Mouse (Mus musculus) CH12.LX (cell line): Measurements from ENCODE around the gene Nepro. TPM values are rescaled to one million over a fixed set of nuclear protein-coding genes. Genes with fewer than 3 reads are reported as not detected.

Experiments
- DNase-seq: peaks from one replicate; pipeline ENCODE4 v3.0.0-alpha.2; 2013; ENCODE audit errors: extremely low read depth
- H3K27ac ChIP-seq: 2 replicates; pipeline ENCODE4 v1.5.1; 2012; ENCODE audit warnings: low read depth, mild to moderate bottlenecking, control low read depth, moderate library complexity; ENCODE audit not compliant: insufficient read depth
- H3K27me3 ChIP-seq: replicated peaks from 2 replicates; pipeline ENCODE3; 2012; ENCODE audit warnings: inconsistent platforms
- H3K36me3 ChIP-seq, 2 experiments: replicated peaks in 1 of 2; 2 replicates each; pipeline versions ENCODE3 to v1.6.1; 2012; ENCODE audit warnings: inconsistent platforms in 1 of 2, low read length in 1 of 2, mild to moderate bottlenecking in 1 of 2, mixed read lengths in 1 of 2, moderate library complexity in 1 of 2; ENCODE audit not compliant: control insufficient read depth in 1 of 2, insufficient read depth in 1 of 2
- H3K4me1 ChIP-seq, 2 experiments: 2 replicates each; pipeline ENCODE4 v1.6.1; 2012; ENCODE audit warnings: inconsistent platforms in 1 of 2, moderate library complexity in 1 of 2; ENCODE audit not compliant: insufficient read depth in 2 of 2, control insufficient read depth in 1 of 2
- H3K4me2 ChIP-seq: 2 replicates; pipeline ENCODE4 v1.6.1; 2012; ENCODE audit warnings: low read depth, mild to moderate bottlenecking, control low read depth; ENCODE audit not compliant: poor library complexity, insufficient read depth, severe bottlenecking
- H3K4me3 ChIP-seq, 3 experiments: fragments of 150-350 bp in 1 of 3; sonication (generic) in 1 of 3; replicated peaks in 1 of 3; 2 replicates each; pipeline versions ENCODE3 to v1.5.1; 2011 to 2012; ENCODE audit warnings: low read depth in 2 of 3, low read length in 2 of 3, mild to moderate bottlenecking in 2 of 3, moderate library complexity in 2 of 3, control low read depth in 1 of 3, improper control_type of control experiment in 1 of 3, inconsistent platforms in 1 of 3, mixed read lengths in 1 of 3; ENCODE audit not compliant: poor library complexity in 1 of 3
- H3K79me2 ChIP-seq: replicated peaks from 2 replicates; pipeline ENCODE4 v1.6.1; 2012; ENCODE audit warnings: mild to moderate bottlenecking, moderate library complexity; ENCODE audit not compliant: control insufficient read depth, poor library complexity, insufficient read depth, severe bottlenecking; ENCODE audit errors: extremely low read depth
- H3K9ac ChIP-seq: 2 replicates; pipeline ENCODE4 v1.6.1; 2012; ENCODE audit warnings: low read depth, mild to moderate bottlenecking, control low read depth, moderate library complexity; ENCODE audit not compliant: insufficient read depth
- H3K9me3 ChIP-seq: replicated peaks from 2 replicates; pipeline ENCODE3; 2012; ENCODE audit warnings: low read length, inconsistent platforms, mixed read lengths
- CHD2 ChIP-seq: IDR thresholded peaks from 2 replicates; pipeline ENCODE4 v1.6.1; 2011; ENCODE audit warnings: low read length, improper control_type of control experiment
- CTCF ChIP-seq, 2 experiments: IDR thresholded peaks in 1 of 2; conservative IDR thresholded peaks in 1 of 2; 2 replicates each; pipeline ENCODE4 v1.5.1; 2011 to 2012; ENCODE audit warnings: low read depth in 2 of 2, low read length in 2 of 2, improper control_type of control experiment in 1 of 2, inconsistent platforms in 1 of 2, mild to moderate bottlenecking in 1 of 2, moderate library complexity in 1 of 2
- E2F4 ChIP-seq: IDR thresholded peaks from 2 replicates; pipeline ENCODE4 v1.6.1; 2011; ENCODE audit warnings: low read depth, low read length, improper control_type of control experiment; ENCODE audit not compliant: insufficient replicate concordance
- ELF1 ChIP-seq: IDR thresholded peaks from 2 replicates; pipeline ENCODE4 v1.6.1; 2014; ENCODE audit warnings: low read depth, mild to moderate bottlenecking, inconsistent platforms, low read length, improper control_type of control experiment
- ETS1 ChIP-seq: conservative IDR thresholded peaks from 2 replicates; pipeline ENCODE4 v1.6.1; 2012; ENCODE audit warnings: low read depth, mild to moderate bottlenecking, inconsistent platforms, low read length, improper control_type of control experiment, moderate library complexity
- HCFC1 ChIP-seq: IDR thresholded peaks from 2 replicates; pipeline ENCODE4 v1.6.1; 2012; ENCODE audit warnings: low read depth, mild to moderate bottlenecking, inconsistent platforms, low read length, improper control_type of control experiment
- MAZ ChIP-seq: IDR thresholded peaks from 2 replicates; pipeline ENCODE4 v1.6.1; 2012; ENCODE audit warnings: low read depth, mild to moderate bottlenecking, inconsistent platforms, low read length, improper control_type of control experiment, moderate library complexity
- MEF2A ChIP-seq: IDR thresholded peaks from 2 replicates; pipeline ENCODE4 v1.6.1; 2014; ENCODE audit warnings: low read depth, mild to moderate bottlenecking, inconsistent platforms, low read length, improper control_type of control experiment, borderline replicate concordance
- MXI1 ChIP-seq: IDR thresholded peaks from 2 replicates; pipeline ENCODE4 v1.6.1; 2011; ENCODE audit warnings: mild to moderate bottlenecking, low read depth, low read length, improper control_type of control experiment
- MYC ChIP-seq: IDR thresholded peaks from 2 replicates; pipeline ENCODE4 v1.6.1; 2011; ENCODE audit warnings: low read depth, mild to moderate bottlenecking, improper control_type of control experiment, low read length
- PAX5 ChIP-seq: IDR thresholded peaks from 2 replicates; pipeline ENCODE4 v1.6.1; 2012; ENCODE audit warnings: low read length, inconsistent platforms, mixed read lengths
- POLR2A ChIP-seq: IDR thresholded peaks from 2 replicates; pipeline ENCODE4 v1.6.1; 2011; ENCODE audit warnings: low read depth, mild to moderate bottlenecking, improper control_type of control experiment, low read length
- POLR2AphosphoS2 ChIP-seq: IDR thresholded peaks from 2 replicates; pipeline ENCODE4 v1.6.1; 2011; ENCODE audit warnings: low read depth, low read length, improper control_type of control experiment
- RAD21 ChIP-seq: IDR thresholded peaks from 2 replicates; pipeline ENCODE4 v1.6.1; 2011; ENCODE audit warnings: low read depth, mild to moderate bottlenecking, low read length, improper control_type of control experiment, moderate library complexity
- SIN3A ChIP-seq: IDR thresholded peaks from 2 replicates; pipeline ENCODE4 v1.6.1; 2012; ENCODE audit warnings: low read length, improper control_type of control experiment, inconsistent platforms
- SMC3 ChIP-seq: IDR thresholded peaks from 2 replicates; pipeline ENCODE4 v1.6.1; 2011; ENCODE audit warnings: low read depth, low read length, improper control_type of control experiment
- TBP ChIP-seq: conservative IDR thresholded peaks from 2 replicates; pipeline ENCODE4 v1.6.1; 2011; ENCODE audit warnings: low read depth, low read length, improper control_type of control experiment
- TCF12 ChIP-seq: IDR thresholded peaks from 2 replicates; pipeline ENCODE4 v1.6.1; 2014; ENCODE audit warnings: low read depth, mild to moderate bottlenecking, inconsistent platforms, low read length, improper control_type of control experiment
- USF1 ChIP-seq: IDR thresholded peaks from 2 replicates; pipeline ENCODE4 v1.6.1; 2014; ENCODE audit warnings: low read depth, mild to moderate bottlenecking, inconsistent platforms, low read length, improper control_type of control experiment
- ZNF384 ChIP-seq: IDR thresholded peaks from 2 replicates; pipeline ENCODE4 v1.6.1; 2012; ENCODE audit warnings: low read depth, low read length, improper control_type of control experiment, inconsistent platforms
- dilution Hi-C: fragments of 300-500 bp; cut with MboI; formaldehyde crosslinking; loops from 2 replicates; pipeline ENCODE4 v1.14.3; 2020; ENCODE audit warnings: low sequenced_read_pairs; ENCODE audit not compliant: extremely low pct_unique_long_range_greater_than_20kb, extremely low pct_ligation_motif_present
- in situ Hi-C: fragments of 300-500 bp; cut with MboI; formaldehyde crosslinking; loops from 3 replicates; pipeline ENCODE4 v1.14.3; 2019; ENCODE audit warnings: low sequenced_read_pairs, low pct_ligation_motif_present, low pct_unique_long_range_greater_than_20kb, mixed read lengths
- polyA plus RNA-seq: library from polyadenylated mRNA; unstranded; fragments of >175 nt; gene quantifications from 2 replicates; pipeline ENCODE4 v1.2.1, GENCODE M21; 2012; ENCODE audit warnings: low read depth; ENCODE audit not compliant: insufficient read length
- total RNA-seq, 2 experiments: library from RNA; depleted of rRNA; stranded (reverse); fragments of 300-350 nt in 1 of 2; fragments of >200 nt in 1 of 2; gene quantifications; 2 replicates each; pipeline ENCODE4 v1.2.3; 2012 to 2014

The Nepro gene
- total and polyA plus RNA-seq, 3 experiments, result 14.0 to 35.4 (median 34.5) TPM

DNA sequence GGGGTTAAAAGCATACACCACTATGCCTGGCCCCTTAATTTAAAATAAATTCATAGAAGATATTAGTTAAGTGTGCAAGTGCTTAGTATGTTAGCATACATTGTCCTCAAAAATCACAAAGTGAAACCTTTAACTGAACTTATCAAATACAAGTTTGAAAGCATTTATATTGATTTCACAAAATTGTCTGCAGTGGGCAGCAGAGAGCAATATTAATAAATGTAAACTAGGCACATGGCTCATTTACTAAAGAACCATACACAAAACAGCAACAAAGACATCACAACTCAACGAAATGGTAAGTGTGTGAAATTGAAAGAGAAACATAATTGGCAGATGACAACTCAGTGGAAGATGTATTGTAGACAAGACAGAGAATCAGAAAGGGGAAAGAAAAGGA, 37.7 kb downstream of the Nepro start:
- Histone ChIP-seq H3K36me3 (no peaks in the 10 kb centered on the region), H3K27me3 (no peaks in the 10 kb centered on the region), H3K4me3 (no peak overlapping the region), H3K4me2 (no peak overlapping the region), H3K9me3 (no peaks in the 10 kb centered on the region), H3K9ac (no peak overlapping the region; the same call in 1 of the 2 replicates), H3K4me1 (peaks cover 0 to 7% of the 10 kb centered on the region in 2 experiments; a peak in 2 of 4 replicates), H3K27ac (no peak overlapping the region), H3K79me2 (no peaks in the 10 kb centered on the region)
- TF ChIP-seq CTCF (conservative IDR thresholded peaks at IDR 0.05 in 1 of 2, IDR thresholded peaks at IDR 0.05 in 1 of 2; ENCODE audit: low read depth in 2 of 2, low read length in 2 of 2) (peak; percentile 17 to 76; a peak in 3 of 4 replicates), MAZ (no peak), HCFC1 (no peak), MYC (peak; percentile 85), MEF2A (no peak), ETS1 (no peak), TBP (no peak), ELF1 (no peak), CHD2 (no peak), RAD21 (peak; percentile 74), E2F4 (no peak), MXI1 (no peak), POLR2AphosphoS2 (no peak), SMC3 (peak; percentile 72), TCF12 (no peak), POLR2A (no peak), PAX5 (no peak), ZNF384 (no peak), USF1 (no peak)
- no peak for DNase-seq
- dilution Hi-C loops, result no loop called here
- in situ Hi-C loops, result no loop called here

DNA sequence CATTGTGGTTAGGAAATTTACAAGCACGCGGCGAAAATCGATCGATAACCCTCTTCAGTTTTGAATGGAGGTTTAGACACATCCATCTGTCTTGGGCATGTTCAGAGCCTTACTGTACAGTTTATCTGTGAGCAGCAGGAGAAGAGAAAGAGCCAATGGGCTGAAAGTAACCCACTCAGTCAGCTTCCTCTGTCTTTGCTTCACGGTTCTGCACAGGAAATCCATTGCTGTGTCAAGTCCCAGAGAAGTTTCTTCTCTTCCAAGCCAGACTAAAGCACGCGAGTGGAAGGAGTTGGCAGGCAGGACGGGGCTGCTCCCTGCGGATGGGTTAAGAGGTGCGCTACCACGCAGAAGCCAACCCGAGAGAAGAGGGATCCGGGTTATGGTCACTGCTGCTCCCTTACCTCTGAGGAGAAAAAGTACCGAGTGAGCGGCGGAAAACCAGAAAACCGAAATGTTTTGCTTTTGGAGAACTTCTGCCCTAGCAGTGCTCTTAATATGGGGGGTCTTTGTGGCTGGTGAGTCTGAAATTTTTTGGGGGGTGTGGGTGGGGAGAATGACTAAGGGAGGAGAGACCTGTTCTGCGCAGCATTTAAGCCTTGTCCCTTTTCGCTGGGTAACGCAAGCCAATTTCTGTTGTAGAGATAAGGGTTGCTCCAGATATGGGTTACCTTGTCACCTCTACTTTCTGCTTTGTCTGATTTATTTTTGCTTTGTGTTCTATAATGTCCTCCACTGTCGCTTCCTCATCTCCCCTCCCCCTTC, 41.6 kb downstream of the Nepro start, which contains the start of gene Cd200r1:
Gene Cd200r1 (plus strand): TSS at position 182 of the 765 bp plus-strand sequence.
- Histone ChIP-seq H3K27ac (no peak within 1 kb of the TSS), H3K79me2 (no peaks in the 10 kb centered on the region; the same call in 1 of the 2 replicates), H3K4me2 (no peak within 1 kb of the TSS), H3K9ac (no peak within 1 kb of the TSS), H3K27me3 (no peaks in the 10 kb centered on the region), H3K4me1 (peaks cover 0 to 10% of the 10 kb centered on the region in 2 experiments; a peak in 2 of 4 replicates), H3K9me3 (no peaks in the 10 kb centered on the region), H3K36me3 (no peaks in the 10 kb centered on the region), H3K4me3 (peak within 1 kb of the TSS; percentile 26 to 45 (median 44))
- in situ Hi-C loops, result loop anchor here (5.0 kb wide), 3 partner anchors 202 to 322 kb away; no protein-coding TSS in a partner anchor
- no peak for TF ChIP-seq MYC
- TF ChIP-seq SIN3A, result 0 out of 2 replicates have a peak, but pooled peaks have one; percentile 28
- dilution Hi-C loops, result no loop called here
- no peak for DNase-seq
